Mouse (Mus musculus): ENCODE results near the gene Gins3. TPM values are rescaled to one million over a fixed set of nuclear protein-coding genes. Genes with fewer than 3 reads are reported as not detected.

Gene Gins3
- polyA plus RNA-seq, 1 experiment from 2014 or later = 7.7 TPM

DNA sequence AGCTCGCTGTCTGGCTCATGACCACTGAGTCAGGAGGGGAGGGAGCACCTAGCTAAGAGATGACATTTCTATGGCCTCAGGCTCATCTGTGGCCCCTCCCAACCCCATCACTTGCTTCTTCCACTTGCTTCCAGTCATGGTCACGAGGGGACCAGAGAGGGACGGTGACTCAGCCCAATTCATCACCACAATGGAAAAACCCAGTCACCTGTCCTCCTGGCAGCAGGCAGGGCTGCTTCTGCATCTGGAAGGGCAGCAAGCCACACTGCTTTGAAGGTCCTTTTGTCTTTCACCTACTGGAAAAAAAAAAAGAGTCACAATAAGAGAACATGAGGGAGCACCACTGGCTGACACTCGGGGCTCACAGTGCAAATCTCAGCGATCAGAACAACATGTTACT is 39.6 kb downstream of the Gins3 start:
- Histone ChIP-seq H3K27ac (ENCODE audit: low read depth, low read length) (no peak overlapping the region), H3K4me1 (ENCODE audit: control insufficient read depth, insufficient read depth, low read depth, low read length) (0 out of 2 replicates have a peak, but pooled peaks cover 4% of the 10 kb centered on the region), H3K9ac (ENCODE audit: low read depth, low read length) (no peak overlapping the region), H3K4me3 (ENCODE audit: low read length) (no peak overlapping the region), H3K9me3 (ENCODE audit: control insufficient read depth, low read length) (no peaks in the 10 kb centered on the region), H3K36me3 (ENCODE audit: control insufficient read depth, insufficient read depth, low read length) (no peaks in the 10 kb centered on the region), H3K4me2 (ENCODE audit: low read length) (no peak overlapping the region), H3K27me3 (replicated peaks; ENCODE audit: control insufficient read depth, insufficient read depth, low read length) (no peaks in the 10 kb centered on the region; the same call in 1 of the 2 replicates)
- ATAC-seq = no peak
- 81% methylated on average over 5 of the region's 5 CpGs for WGBS

DNA sequence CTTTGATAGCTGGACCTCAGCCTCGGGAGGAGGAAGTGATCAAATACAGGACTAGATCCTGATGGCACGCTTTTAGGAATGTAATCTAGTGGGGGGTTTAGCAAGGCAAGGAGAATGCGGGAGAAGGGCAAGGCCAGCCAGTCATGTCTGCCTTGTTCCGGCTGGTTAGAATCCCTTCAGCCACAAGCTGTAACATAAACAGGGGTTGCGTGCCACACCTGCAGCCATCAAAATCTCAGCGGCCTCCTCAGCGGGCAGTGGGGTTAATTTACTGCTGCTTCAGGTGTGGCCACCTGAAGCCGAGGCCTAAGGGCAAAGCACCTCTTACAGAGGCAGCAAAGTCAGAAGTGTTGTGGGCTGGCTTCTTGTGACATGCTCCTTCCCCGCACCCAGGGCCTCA is 43.4 kb downstream of the Gins3 start, which contains the start of gene Ndrg4:
Gene Ndrg4 (plus strand): TSS at position 350 of the 400 bp plus-strand sequence.
- no peak for ATAC-seq
- no peaks in the 10 kb centered on the region; the same call in 1 of the 2 replicates for H3K27me3 ChIP-seq (replicated peaks; ENCODE audit: control insufficient read depth, insufficient read depth, low read length)
- peak within 1 kb of the TSS; percentile 82 for H3K4me2 ChIP-seq (ENCODE audit: low read length)
- H3K9ac ChIP-seq (ENCODE audit: low read depth, low read length) = peak within 1 kb of the TSS; percentile 85
- H3K36me3 ChIP-seq (ENCODE audit: control insufficient read depth, insufficient read depth, low read length) = no peaks in the 10 kb centered on the region
- H3K27ac ChIP-seq (ENCODE audit: low read depth, low read length) = peak within 1 kb of the TSS; percentile 69
- H3K9me3 ChIP-seq (ENCODE audit: control insufficient read depth, low read length) = no peaks in the 10 kb centered on the region
- H3K4me3 ChIP-seq (ENCODE audit: low read length) = peak within 1 kb of the TSS; percentile 73
- 59% methylated on average over 9 of the region's 9 CpGs for WGBS
- H3K4me1 ChIP-seq (ENCODE audit: control insufficient read depth, insufficient read depth, low read depth, low read length) = peaks cover 14% of the 10 kb centered on the region; the same call in 1 of the 2 replicates

DNA sequence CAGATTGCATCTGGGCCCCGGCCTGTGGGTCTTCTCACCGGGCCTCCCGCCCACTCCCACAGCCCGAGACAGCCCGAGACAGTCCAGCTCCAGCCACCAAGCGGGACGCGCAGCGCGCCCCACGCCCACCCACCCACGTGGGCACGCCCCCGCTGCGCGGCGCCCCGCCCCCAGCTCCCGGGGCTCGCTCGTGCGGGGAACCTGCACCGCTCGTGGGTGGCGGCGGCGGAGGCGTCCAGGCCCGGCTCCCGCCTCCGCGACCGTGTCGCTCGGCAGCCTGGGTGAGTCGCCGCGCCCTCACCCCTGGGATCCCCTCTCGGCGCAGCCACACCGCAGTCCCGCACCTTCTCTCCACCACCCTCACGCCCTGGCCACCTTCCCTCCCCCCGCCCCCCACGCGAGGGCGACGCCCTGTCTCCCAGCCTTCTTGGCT is 44.4 kb downstream of the Gins3 start:
- peak; percentile 60 for ATAC-seq
- H3K27me3 ChIP-seq (replicated peaks; ENCODE audit: control insufficient read depth, insufficient read depth, low read length) = no peaks in the 10 kb centered on the region; the same call in 1 of the 2 replicates

DNA sequence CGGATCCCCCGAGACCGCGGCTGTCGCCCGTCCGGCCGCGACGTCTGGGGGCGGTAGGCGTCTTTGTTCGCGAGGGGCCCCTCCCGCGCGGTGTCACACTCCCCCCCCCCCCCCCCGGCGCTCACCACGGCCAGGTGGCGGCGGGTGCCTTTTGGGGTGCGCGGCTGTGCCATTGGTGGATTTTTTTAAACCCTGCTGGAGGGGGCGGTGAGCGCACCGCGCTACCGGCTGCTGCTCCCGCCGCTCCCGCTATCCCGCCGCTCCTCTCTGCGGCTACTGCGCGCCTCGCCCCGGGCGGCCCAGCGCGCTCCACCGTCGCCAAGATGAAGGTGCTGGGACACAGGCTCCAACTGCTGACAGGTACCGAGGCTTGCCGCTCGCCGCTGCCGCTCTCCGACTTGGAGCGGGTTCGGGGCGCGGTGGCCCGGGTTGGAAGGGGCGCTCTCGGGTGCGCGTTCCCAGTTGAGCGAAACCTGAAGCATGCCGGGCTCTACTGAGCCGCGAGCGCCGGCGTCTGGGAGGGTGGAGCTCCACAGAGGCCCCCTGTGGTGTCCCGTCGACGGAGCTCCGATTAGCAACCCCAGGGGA is 44.9 kb downstream of the Gins3 start:
- peak overlapping the region; percentile 82 for H3K4me2 ChIP-seq (ENCODE audit: low read length)
- H3K27me3 ChIP-seq (replicated peaks; ENCODE audit: control insufficient read depth, insufficient read depth, low read length) = no peaks in the 10 kb centered on the region; the same call in 1 of the 2 replicates
- no peaks in the 10 kb centered on the region for H3K9me3 ChIP-seq (ENCODE audit: control insufficient read depth, low read length)
- H3K27ac ChIP-seq (ENCODE audit: low read depth, low read length) = peak overlapping the region; percentile 69
- H3K4me3 ChIP-seq (ENCODE audit: low read length) = peak overlapping the region; percentile 73
- H3K9ac ChIP-seq (ENCODE audit: low read depth, low read length) = peak overlapping the region; percentile 85
- H3K4me1 ChIP-seq (ENCODE audit: control insufficient read depth, insufficient read depth, low read depth, low read length) = peaks cover 14% of the 10 kb centered on the region; the same call in 1 of the 2 replicates
- ATAC-seq = peak; percentile 57
- WGBS = under 1% methylated on average over 48 of the region's 70 CpGs
- H3K36me3 ChIP-seq (ENCODE audit: control insufficient read depth, insufficient read depth, low read length) = no peaks in the 10 kb centered on the region

More for the DNA sequence above, 44.4 kb downstream of the Gins3 start:
- Histone ChIP-seq H3K4me1 (ENCODE audit: control insufficient read depth, insufficient read depth, low read depth, low read length) (peaks cover 14% of the 10 kb centered on the region; the same call in 1 of the 2 replicates), H3K4me2 (ENCODE audit: low read length) (peak overlapping the region; percentile 82), H3K9me3 (ENCODE audit: control insufficient read depth, low read length) (no peaks in the 10 kb centered on the region), H3K27ac (ENCODE audit: low read depth, low read length) (peak overlapping the region; percentile 69), H3K4me3 (ENCODE audit: low read length) (peak overlapping the region; percentile 73), H3K36me3 (ENCODE audit: control insufficient read depth, insufficient read depth, low read length) (no peaks in the 10 kb centered on the region), H3K9ac (ENCODE audit: low read depth, low read length) (peak overlapping the region; percentile 85)
- WGBS = 0% methylated on average over 15 of the region's 48 CpGs

DNA sequence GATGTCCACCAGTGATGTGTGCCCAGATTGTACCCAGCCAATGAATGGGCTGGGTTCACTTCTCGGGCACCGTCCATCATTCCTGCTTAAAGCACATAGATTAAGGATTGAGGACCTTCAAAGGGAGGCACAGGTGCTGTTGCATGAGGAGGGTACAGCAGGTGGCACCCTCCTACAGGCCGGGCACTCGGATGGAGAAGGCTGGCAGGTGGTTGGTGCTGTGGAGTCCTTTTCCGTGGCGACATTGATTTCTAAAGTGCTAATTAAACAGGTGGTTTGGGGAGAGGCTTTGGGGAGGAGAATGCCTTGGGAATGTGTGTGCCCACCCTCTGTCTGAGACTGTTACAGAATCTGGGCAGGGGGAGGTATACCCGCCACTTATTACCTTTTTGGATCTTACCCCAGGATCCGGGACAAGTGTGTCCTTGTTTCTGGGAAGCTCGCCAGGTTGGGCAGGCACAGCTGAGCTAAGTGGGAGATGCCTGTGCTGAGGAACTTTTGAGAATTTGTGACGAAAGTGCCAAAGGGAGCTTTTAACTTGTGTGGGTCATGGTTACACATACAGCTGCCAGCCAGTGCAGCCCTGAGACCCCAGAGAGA is 54.9 kb downstream of the Gins3 start:
- Histone ChIP-seq H3K9me3 (ENCODE audit: control insufficient read depth, low read length) (no peaks in the 10 kb centered on the region), H3K4me1 (ENCODE audit: control insufficient read depth, insufficient read depth, low read depth, low read length) (no peaks in the 10 kb centered on the region), H3K36me3 (ENCODE audit: control insufficient read depth, insufficient read depth, low read length) (no peaks in the 10 kb centered on the region), H3K27ac (ENCODE audit: low read depth, low read length) (no peak overlapping the region), H3K4me3 (ENCODE audit: low read length) (no peak overlapping the region), H3K27me3 (replicated peaks; ENCODE audit: control insufficient read depth, insufficient read depth, low read length) (no peaks in the 10 kb centered on the region), H3K9ac (ENCODE audit: low read depth, low read length) (no peak overlapping the region), H3K4me2 (ENCODE audit: low read length) (no peak overlapping the region)
- ATAC-seq = no peak
- 65% methylated on average over 10 of the region's 10 CpGs for WGBS

DNA sequence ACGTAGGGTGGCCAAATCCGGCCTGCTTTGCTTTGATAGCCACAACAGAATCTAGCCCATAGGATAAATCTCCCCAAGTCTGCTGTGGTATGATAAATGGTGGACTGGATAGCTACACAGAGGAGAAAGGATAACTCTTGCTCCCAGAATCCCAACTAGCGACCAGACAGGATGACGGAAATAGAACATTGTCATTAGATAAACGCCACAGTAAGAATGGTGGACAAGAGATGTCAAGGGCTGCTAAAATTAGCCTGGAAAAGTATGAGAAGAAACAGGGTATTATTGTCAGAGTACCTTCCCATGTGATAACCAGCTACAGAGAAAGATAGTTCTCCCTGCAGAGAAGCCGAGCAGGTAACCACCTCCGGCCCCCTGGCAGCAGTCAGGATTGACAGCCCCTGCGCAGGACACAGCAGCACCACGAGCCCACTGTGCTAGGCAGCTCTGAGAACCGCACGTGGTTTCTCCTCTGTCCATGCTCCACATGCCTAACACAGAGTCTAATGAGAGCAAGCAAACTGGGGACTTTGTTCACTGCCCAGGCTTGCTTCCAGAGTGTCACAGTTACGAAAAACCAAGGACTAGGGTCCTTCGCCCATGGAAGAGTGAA is 57.8 kb downstream of the Gins3 start:
- WGBS = 80% methylated on average over 13 of the region's 13 CpGs
- H3K27ac ChIP-seq (ENCODE audit: low read depth, low read length) = no peak overlapping the region
- H3K4me3 ChIP-seq (ENCODE audit: low read length) = no peak overlapping the region
- no peaks in the 10 kb centered on the region for H3K36me3 ChIP-seq (ENCODE audit: control insufficient read depth, insufficient read depth, low read length)
- no peak overlapping the region for H3K4me2 ChIP-seq (ENCODE audit: low read length)
- H3K27me3 ChIP-seq (replicated peaks; ENCODE audit: control insufficient read depth, insufficient read depth, low read length) = no peaks in the 10 kb centered on the region
- H3K9ac ChIP-seq (ENCODE audit: low read depth, low read length) = no peak overlapping the region
- no peaks in the 10 kb centered on the region for H3K9me3 ChIP-seq (ENCODE audit: control insufficient read depth, low read length)
- ATAC-seq = no peak
- H3K4me1 ChIP-seq (ENCODE audit: control insufficient read depth, insufficient read depth, low read depth, low read length) = peaks cover 7% of the 10 kb centered on the region

DNA sequence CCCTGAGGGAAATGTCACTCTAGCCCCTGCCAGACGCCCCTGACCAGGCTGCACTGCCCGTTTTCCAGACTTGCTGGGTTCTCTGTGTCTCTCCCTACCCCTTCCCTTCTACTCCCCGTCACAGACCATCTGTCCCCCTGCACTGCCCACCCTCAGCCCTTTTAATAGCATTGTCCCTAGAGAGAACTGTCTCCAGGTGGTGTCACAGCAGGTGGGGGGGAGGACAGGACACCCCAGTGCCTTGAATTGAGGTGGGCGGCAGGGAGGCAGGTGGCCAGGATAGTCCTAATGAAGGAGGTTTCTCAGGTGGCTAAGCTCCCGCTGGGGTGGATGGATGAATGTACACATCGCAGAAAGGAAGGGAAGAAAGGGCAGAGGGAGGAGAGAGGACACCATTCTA is 61.4 kb downstream of the Gins3 start:
- H3K4me3 ChIP-seq (ENCODE audit: low read length) = no peak overlapping the region
- ATAC-seq = no peak
- H3K36me3 ChIP-seq (ENCODE audit: control insufficient read depth, insufficient read depth, low read length) = no peaks in the 10 kb centered on the region
- 0 out of 2 replicates have a peak overlapping the region, but pooled peaks have one; percentile 7 for H3K4me2 ChIP-seq (ENCODE audit: low read length)
- H3K9ac ChIP-seq (ENCODE audit: low read depth, low read length) = peak overlapping the region; percentile 28
- H3K4me1 ChIP-seq (ENCODE audit: control insufficient read depth, insufficient read depth, low read depth, low read length) = peaks cover 11% of the 10 kb centered on the region
- WGBS = 10% methylated on average over 6 of the region's 6 CpGs
- no peak overlapping the region for H3K27ac ChIP-seq (ENCODE audit: low read depth, low read length)
- H3K9me3 ChIP-seq (ENCODE audit: control insufficient read depth, low read length) = no peaks in the 10 kb centered on the region
- no peaks in the 10 kb centered on the region for H3K27me3 ChIP-seq (replicated peaks; ENCODE audit: control insufficient read depth, insufficient read depth, low read length)

All from hindbrain, embryonic 16.5 days (tissue).